Mouse (Mus musculus) MEL (cell line): Measurements from ENCODE around the gene Gcnt2. TPM values are rescaled to one million over a fixed set of nuclear protein-coding genes. Genes with fewer than 3 reads are reported as not detected.

Experiments used
- DNase-seq: peaks from one replicate; pipeline ENCODE4 v3.0.0; 2011; ENCODE audit warnings: low read depth, low spot score
- H3K27ac ChIP-seq: 2 replicates; pipeline ENCODE4 v1.5.1; 2012; ENCODE audit warnings: low read depth, mild to moderate bottlenecking, control low read depth, low read length, moderate library complexity; ENCODE audit not compliant: control insufficient read depth
- H3K27me3 ChIP-seq, 2 experiments: fragments of 150-350 bp in 1 of 2; sonication (generic) in 1 of 2; 2 replicates each; pipeline ENCODE4 v1.6.1; 2012; ENCODE audit warnings: low read length in 2 of 2, mild to moderate bottlenecking in 2 of 2, improper control_type of control experiment in 1 of 2, moderate library complexity in 1 of 2; ENCODE audit not compliant: insufficient read depth in 2 of 2, control insufficient read depth in 1 of 2
- H3K36me3 ChIP-seq, 2 experiments: 2 replicates each; pipeline ENCODE4 v1.6.1; 2012 to 2014; ENCODE audit warnings: low read length in 2 of 2, improper control_type of control experiment in 1 of 2, inconsistent platforms in 1 of 2, mild to moderate bottlenecking in 1 of 2; ENCODE audit not compliant: insufficient read depth in 2 of 2, control insufficient read depth in 1 of 2
- H3K4me1 ChIP-seq, 2 experiments: fragments of 150-350 bp in 1 of 2; sonication (generic) in 1 of 2; 2 replicates each; pipeline ENCODE4 v1.6.1; 2012; ENCODE audit warnings: low read length in 2 of 2, improper control_type of control experiment in 1 of 2, mild to moderate bottlenecking in 1 of 2; ENCODE audit not compliant: insufficient read depth in 2 of 2, control insufficient read depth in 1 of 2
- H3K4me3 ChIP-seq, 2 experiments: fragments of 150-350 bp in 1 of 2; sonication (generic) in 1 of 2; 2 replicates each; pipeline ENCODE4 v1.5.1; 2012; ENCODE audit warnings: low read depth in 2 of 2, low read length in 2 of 2, mild to moderate bottlenecking in 2 of 2, moderate library complexity in 2 of 2, control low read depth in 1 of 2, improper control_type of control experiment in 1 of 2; ENCODE audit not compliant: control insufficient read depth in 1 of 2, insufficient read depth in 1 of 2
- H3K79me2 ChIP-seq: 2 replicates; pipeline ENCODE4 v1.6.1; 2012; ENCODE audit warnings: mild to moderate bottlenecking, low read length, moderate library complexity; ENCODE audit not compliant: control insufficient read depth, poor library complexity, insufficient read depth
- H3K9ac ChIP-seq: 2 replicates; pipeline ENCODE4 v1.6.1; 2012; ENCODE audit warnings: low read depth, mild to moderate bottlenecking, control low read depth, low read length, moderate library complexity; ENCODE audit not compliant: control insufficient read depth, poor library complexity, severe bottlenecking
- H3K9me3 ChIP-seq: fragments of 150-350 bp; sonication (generic); replicated peaks from 2 replicates; pipeline ENCODE4 v1.6.1; 2012; ENCODE audit warnings: mild to moderate bottlenecking, low read length, improper control_type of control experiment, moderate library complexity; ENCODE audit not compliant: insufficient read depth
- BHLHE40 ChIP-seq: IDR thresholded peaks from 2 replicates; pipeline ENCODE4 v1.6.1; 2012; ENCODE audit warnings: low read depth, mild to moderate bottlenecking, inconsistent platforms, low read length, improper control_type of control experiment, borderline replicate concordance
- CTCF ChIP-seq, 3 experiments: IDR thresholded peaks in 2 of 3; conservative IDR thresholded peaks in 1 of 3; 2 replicates each; pipeline ENCODE4 v1.5.1; 2011 to 2012; ENCODE audit warnings: low read length in 3 of 3, low read depth in 2 of 3, mild to moderate bottlenecking in 2 of 3, improper control_type of control experiment in 1 of 3, inconsistent platforms in 1 of 3, mixed read lengths in 1 of 3, moderate library complexity in 1 of 3; ENCODE audit not compliant: control insufficient read depth in 1 of 3, insufficient read depth in 1 of 3, poor library complexity in 1 of 3, severe bottlenecking in 1 of 3
- ETS1 ChIP-seq: IDR thresholded peaks from 2 replicates; pipeline ENCODE4 v1.6.1; 2012; ENCODE audit warnings: low read depth, mild to moderate bottlenecking, inconsistent platforms, low read length, improper control_type of control experiment, moderate library complexity
- GABPA ChIP-seq: IDR thresholded peaks from 2 replicates; pipeline ENCODE4 v1.6.1; 2012; ENCODE audit warnings: low read depth, mild to moderate bottlenecking, inconsistent platforms, low read length, improper control_type of control experiment, moderate library complexity
- GATA1 ChIP-seq: IDR thresholded peaks from 2 replicates; pipeline ENCODE4 v1.6.1; 2011; ENCODE audit warnings: low read depth, low read length, improper control_type of control experiment
- JUND ChIP-seq: IDR thresholded peaks from 2 replicates; pipeline ENCODE4 v1.6.1; 2011; ENCODE audit warnings: low read depth, mild to moderate bottlenecking, improper control_type of control experiment, low read length
- KAT2A ChIP-seq: conservative IDR thresholded peaks from 2 replicates; pipeline ENCODE4 v1.6.1; 2012; ENCODE audit warnings: low read depth, low read length, improper control_type of control experiment, inconsistent platforms
- MAFK ChIP-seq: IDR thresholded peaks from 2 replicates; pipeline ENCODE4 v1.6.1; 2011; ENCODE audit warnings: low read depth, mild to moderate bottlenecking, low read length, improper control_type of control experiment, borderline replicate concordance
- MAX ChIP-seq: IDR thresholded peaks from 2 replicates; pipeline ENCODE4 v1.6.1; 2011; ENCODE audit warnings: low read length, improper control_type of control experiment
- MAZ ChIP-seq: IDR thresholded peaks from 2 replicates; pipeline ENCODE4 v1.6.1; 2012; ENCODE audit warnings: low read depth, mild to moderate bottlenecking, inconsistent platforms, low read length, improper control_type of control experiment
- MXI1 ChIP-seq: IDR thresholded peaks from 2 replicates; pipeline ENCODE4 v1.6.1; 2011; ENCODE audit warnings: mild to moderate bottlenecking, low read depth, low read length, improper control_type of control experiment
- MYB ChIP-seq: IDR thresholded peaks from 2 replicates; pipeline ENCODE4 v1.6.1; 2011; ENCODE audit warnings: mild to moderate bottlenecking, low read depth, low read length, improper control_type of control experiment
- POLR2A ChIP-seq, 2 experiments: IDR thresholded peaks; 2 replicates each; pipeline ENCODE4 v1.6.1; 2011 to 2012; ENCODE audit warnings: low read length in 2 of 2, mild to moderate bottlenecking in 2 of 2, control low read depth in 1 of 2, improper control_type of control experiment in 1 of 2, low read depth in 1 of 2, moderate library complexity in 1 of 2; ENCODE audit not compliant: control insufficient read depth in 1 of 2, insufficient read depth in 1 of 2, poor library complexity in 1 of 2
- POLR2AphosphoS5 ChIP-seq: IDR thresholded peaks from 2 replicates; pipeline ENCODE4 v1.6.1; 2012; ENCODE audit warnings: low read depth, borderline replicate concordance, mild to moderate bottlenecking, inconsistent platforms, low read length, moderate library complexity, mixed read lengths
- RAD21 ChIP-seq: IDR thresholded peaks from 2 replicates; pipeline ENCODE4 v1.6.1; 2011; ENCODE audit warnings: mild to moderate bottlenecking, low read depth, low read length, improper control_type of control experiment
- SIN3A ChIP-seq: IDR thresholded peaks from 2 replicates; pipeline ENCODE4 v1.6.1; 2012; ENCODE audit warnings: low read length, improper control_type of control experiment, inconsistent platforms
- SMC3 ChIP-seq: IDR thresholded peaks from 2 replicates; pipeline ENCODE4 v1.6.1; 2011; ENCODE audit warnings: low read depth, low read length, improper control_type of control experiment
- TAL1 ChIP-seq: IDR thresholded peaks from 2 replicates; pipeline ENCODE4 v1.6.1; 2012; ENCODE audit warnings: mild to moderate bottlenecking, inconsistent platforms, low read length, moderate library complexity, mixed read lengths
- UBTF ChIP-seq: IDR thresholded peaks from 2 replicates; pipeline ENCODE4 v1.6.1; 2012; ENCODE audit warnings: low read depth, mild to moderate bottlenecking, inconsistent platforms, low read length, improper control_type of control experiment, moderate library complexity, borderline replicate concordance; ENCODE audit not compliant: insufficient read depth
- USF2 ChIP-seq, 2 experiments: IDR thresholded peaks; 2 replicates each; pipeline ENCODE4 v1.6.1; 2011 to 2012; ENCODE audit warnings: improper control_type of control experiment in 2 of 2, low read length in 2 of 2, borderline replicate concordance in 1 of 2, inconsistent platforms in 1 of 2, low read depth in 1 of 2, mild to moderate bottlenecking in 1 of 2; ENCODE audit not compliant: insufficient read depth in 1 of 2
- ZC3H11A ChIP-seq: IDR thresholded peaks from 2 replicates; pipeline ENCODE4 v1.6.1; 2012; ENCODE audit warnings: low read depth, mild to moderate bottlenecking, inconsistent platforms, low read length, improper control_type of control experiment
- ZMIZ1 ChIP-seq: IDR thresholded peaks from 2 replicates; pipeline ENCODE4 v1.6.1; 2012; ENCODE audit warnings: low read depth, mild to moderate bottlenecking, inconsistent platforms, low read length, improper control_type of control experiment, moderate library complexity
- ZNF384 ChIP-seq: IDR thresholded peaks from 2 replicates; pipeline ENCODE4 v1.6.1; 2012; ENCODE audit warnings: low read depth, mild to moderate bottlenecking, inconsistent platforms, low read length, improper control_type of control experiment
- polyA plus RNA-seq, 2 experiments: library from polyadenylated mRNA; stranded (reverse) in 1 of 2; unstranded in 1 of 2; fragments of >175 nt in 1 of 2; fragments of >200 nt in 1 of 2; gene quantifications; 2 replicates each; pipeline versions ENCODE4 v1.2.1 to v1.2.4; 2012; ENCODE audit warnings: low replicate concordance in 2 of 2, low read depth in 1 of 2; ENCODE audit not compliant: insufficient read length in 2 of 2, insufficient read depth in 1 of 2, missing spikeins in 1 of 2
- total RNA-seq: library from RNA; depleted of rRNA; stranded (reverse); fragments of 300-350 nt; gene quantifications from 2 replicates; pipeline ENCODE4 v1.2.3, GENCODE M21; 2012

Gene Gcnt2
- total and polyA plus RNA-seq, 3 experiments: 0.03 to 0.04 TPM; not detected in 1

GRCm38 (mm10) chr13:40909060-40909459 lies 49.5 kb downstream of the Gcnt2 start (continued):
- TF ChIP-seq MYB (peak; percentile 97), GABPA (0 out of 2 replicates have a peak, but pooled peaks have one; percentile 43), POLR2AphosphoS5 (no peak), MAX (peak; percentile 81), USF2 (IDR thresholded peaks at IDR 0.05; ENCODE audit: borderline replicate concordance in 1 of 2, insufficient read depth in 1 of 2, low read depth in 1 of 2, low read length in 2 of 2) (no peak), UBTF (no peak), TAL1 (peak; percentile 99), JUND (no peak), SMC3 (no peak), MAFK (no peak), GATA1 (peak; percentile 98), CTCF (IDR thresholded peaks at IDR 0.05 in 2 of 3, conservative IDR thresholded peaks at IDR 0.05 in 1 of 3; ENCODE audit: control insufficient read depth in 1 of 3, insufficient read depth in 1 of 3, low read depth in 2 of 3, low read length in 3 of 3, poor library complexity in 1 of 3, severe bottlenecking in 1 of 3) (no peak), BHLHE40 (peak; percentile 76), SIN3A (peak; percentile 93), MXI1 (peak; percentile 61; the same call in 1 of the 2 replicates), ZC3H11A (no peak), ETS1 (peak; percentile 93)

GRCm38 (mm10) chr13:40910047-40910446 lies 50.5 kb downstream of the Gcnt2 start:
- peak; percentile 48 for DNase-seq
- Histone ChIP-seq H3K79me2 (no peaks in the 10 kb centered on the region), H3K4me1 (peaks cover 17 to 36% of the 10 kb centered on the region in 2 experiments), H3K9me3 (no peaks in the 10 kb centered on the region), H3K9ac (no peak overlapping the region), H3K27ac (peak overlapping the region; percentile 83), H3K36me3 (peaks cover 0 to 32% of the 10 kb centered on the region in 2 experiments; a peak in 2 of 4 replicates), H3K27me3 (no peaks in the 10 kb centered on the region), H3K4me3 (no peak overlapping the region)
- TF ChIP-seq MAZ (no peak), CTCF (IDR thresholded peaks at IDR 0.05 in 2 of 3, conservative IDR thresholded peaks at IDR 0.05 in 1 of 3; ENCODE audit: control insufficient read depth in 1 of 3, insufficient read depth in 1 of 3, low read depth in 2 of 3, low read length in 3 of 3, poor library complexity in 1 of 3, severe bottlenecking in 1 of 3) (peak; percentile 14 to 39 (median 24); a peak in 3 of 6 replicates), BHLHE40 (no peak), ZMIZ1 (no peak), RAD21 (peak; percentile 24), ZC3H11A (0 out of 2 replicates have a peak, but pooled peaks have one; percentile 10), SMC3 (peak; percentile 26), POLR2A (IDR thresholded peaks at IDR 0.05; ENCODE audit: control insufficient read depth in 1 of 2, insufficient read depth in 1 of 2, low read depth in 1 of 2, low read length in 2 of 2, poor library complexity in 1 of 2) (no peak), ZNF384 (no peak), KAT2A (no peak)
